Mouse (Mus musculus) kidney, adult 2 months (tissue): ENCODE results near the gene Hcst.

Experiments
- CTCF ChIP-seq: fragments of 200-500 bp; conservative IDR thresholded peaks from 2 replicates; pipeline ENCODE4 v1.5.1; 2011; ENCODE audit warnings: low read depth, mild to moderate bottlenecking, control low read depth, low read length, moderate library complexity, mixed read lengths; ENCODE audit not compliant: insufficient read depth, insufficient read length
- POLR2A ChIP-seq: fragments of 200-500 bp; IDR thresholded peaks from one replicate; pipeline ENCODE4 v1.6.1; 2011; ENCODE audit warnings: low read depth, low read length, control low read depth

- no peak for TF ChIP-seq CTCF
- no peak for TF ChIP-seq POLR2A
Observed at GRCm38 (mm10) chr7:30408639-30409038, 11.0 kb downstream of the Hcst start.
